Mouse (Mus musculus) inflammation-experienced regulatory T-cells, adult 6 months (primary cell): Measurements from ENCODE around the gene Usp2. TPM values are rescaled to one million over a fixed set of nuclear protein-coding genes. Genes with fewer than 3 reads are reported as not detected.

Experiments used
- ATAC-seq: one replicate; pipeline ENCODE4 v1.8.0; 2017
- polyA plus RNA-seq, 3 experiments: library from polyadenylated mRNA; unstranded; fragments of 100-300 nt; shearing (Covaris generic); gene quantifications; one replicate each; pipeline ENCODE4 v1.2.1; 2017

The Usp2 gene
- polyA plus RNA-seq, 3 experiments from 2014 or later: 0.53 to 5.0 (median 2.2) TPM

GRCm38 (mm10) chr9:44125026-44125425 is 58.2 kb downstream of the Usp2 start:
- no peak for ATAC-seq

- ATAC-seq: peak; percentile 42
Measured at GRCm38 (mm10) chr9:44125546-44126428, 59.0 kb downstream of the Usp2 start.

GRCm38 (mm10) chr9:44126746-44127145 is 59.9 kb downstream of the Usp2 start:
- no peak for ATAC-seq

GRCm38 (mm10) chr9:44127351-44127801 is 60.6 kb downstream of the Usp2 start:
- ATAC-seq: no peak

- ATAC-seq: peak; percentile 29
Measured at GRCm38 (mm10) chr9:44129633-44130032, 62.8 kb downstream of the Usp2 start.

GRCm38 (mm10) chr9:44130034-44130433 is 63.2 kb downstream of the Usp2 start:
- peak; percentile 92 for ATAC-seq

GRCm38 (mm10) chr9:44130581-44131275 is 63.9 kb downstream of the Usp2 start:
- no peak for ATAC-seq

GRCm38 (mm10) chr9:44131276-44131590 is 64.4 kb downstream of the Usp2 start:
- ATAC-seq: no peak

- no peak for ATAC-seq
Measured at GRCm38 (mm10) chr9:44132200-44132599, 65.4 kb downstream of the Usp2 start.

GRCm38 (mm10) chr9:44133287-44133686 is 66.5 kb downstream of the Usp2 start:
- ATAC-seq: no peak

- no peak for ATAC-seq
Measured at GRCm38 (mm10) chr9:44134101-44134850, 67.5 kb downstream of the Usp2 start, which contains the start of gene Mcam. Mcam (plus strand) TSS chr9:44134469.

GRCm38 (mm10) chr9:44134851-44135730 is 68.3 kb downstream of the Usp2 start:
- peak; percentile 19 for ATAC-seq

GRCm38 (mm10) chr9:44135731-44136411 is 69.0 kb downstream of the Usp2 start:
- ATAC-seq: no peak

- no peak for ATAC-seq
Measured at GRCm38 (mm10) chr9:44137846-44138245, 71.0 kb downstream of the Usp2 start.

GRCm38 (mm10) chr9:44141951-44142350 is 75.1 kb downstream of the Usp2 start:
- ATAC-seq: no peak

GRCm38 (mm10) chr9:44143421-44143820 is 76.6 kb downstream of the Usp2 start:
- no peak for ATAC-seq

GRCm38 (mm10) chr9:44144023-44144717 is 77.3 kb downstream of the Usp2 start:
- ATAC-seq: no peak

- ATAC-seq: no peak
Measured at GRCm38 (mm10) chr9:44144718-44145060, 77.9 kb downstream of the Usp2 start.
